Mouse (Mus musculus) heart, embryonic 10.5 days (tissue): ENCODE measurements around the gene Pibf1. TPM values are rescaled to one million over a fixed set of nuclear protein-coding genes. Genes with fewer than 3 reads are reported as not detected.

Experiments
- DNase-seq: peaks from one replicate; pipeline ENCODE4 v3.0.0-alpha.2; 2017; ENCODE audit warnings: low spot score
- H3K27ac ChIP-seq: fragments of 300-500 bp; sonication (generic); 2 replicates; pipeline ENCODE4 v1.5.1; 2016; ENCODE audit warnings: mild to moderate bottlenecking
- H3K27me3 ChIP-seq: fragments of 300-500 bp; sonication (generic); 2 replicates; pipeline ENCODE4 v1.6.1; 2016; ENCODE audit warnings: mild to moderate bottlenecking; ENCODE audit not compliant: poor library complexity, insufficient read depth, severe bottlenecking
- H3K36me3 ChIP-seq: fragments of 300-500 bp; sonication (generic); 2 replicates; pipeline ENCODE4 v1.6.1; 2016; ENCODE audit warnings: mild to moderate bottlenecking, moderate library complexity
- H3K4me1 ChIP-seq: fragments of 300-500 bp; sonication (generic); 2 replicates; pipeline ENCODE4 v1.6.1; 2016; ENCODE audit warnings: mild to moderate bottlenecking
- H3K4me3 ChIP-seq: fragments of 300-500 bp; sonication (generic); 2 replicates; pipeline ENCODE4 v1.5.1; 2016; ENCODE audit warnings: mild to moderate bottlenecking, moderate library complexity
- H3K9me3 ChIP-seq: fragments of 300-500 bp; sonication (generic); 2 replicates; pipeline ENCODE4 v1.6.1; 2016; ENCODE audit warnings: mild to moderate bottlenecking, moderate library complexity
- WGBS: fragments of 180-500 bp; shearing (Covaris S2); methylation state at CpG from one replicate; pipeline ENCODE4 v1.1.7; 2016; 5-methylcytosine and 5-hydroxymethylcytosine counted together
- polyA plus RNA-seq: library from polyadenylated mRNA; unstranded; fragments of >200 nt; fragmentation: Nextera tagmentation; extraction: Ambion mirVana; gene quantifications from 2 replicates; pipeline ENCODE4 v1.2.1, GENCODE M21; 2016

Gene Pibf1
- polyA plus RNA-seq, 1 experiment from 2014 or later = 18.5 TPM

DNA sequence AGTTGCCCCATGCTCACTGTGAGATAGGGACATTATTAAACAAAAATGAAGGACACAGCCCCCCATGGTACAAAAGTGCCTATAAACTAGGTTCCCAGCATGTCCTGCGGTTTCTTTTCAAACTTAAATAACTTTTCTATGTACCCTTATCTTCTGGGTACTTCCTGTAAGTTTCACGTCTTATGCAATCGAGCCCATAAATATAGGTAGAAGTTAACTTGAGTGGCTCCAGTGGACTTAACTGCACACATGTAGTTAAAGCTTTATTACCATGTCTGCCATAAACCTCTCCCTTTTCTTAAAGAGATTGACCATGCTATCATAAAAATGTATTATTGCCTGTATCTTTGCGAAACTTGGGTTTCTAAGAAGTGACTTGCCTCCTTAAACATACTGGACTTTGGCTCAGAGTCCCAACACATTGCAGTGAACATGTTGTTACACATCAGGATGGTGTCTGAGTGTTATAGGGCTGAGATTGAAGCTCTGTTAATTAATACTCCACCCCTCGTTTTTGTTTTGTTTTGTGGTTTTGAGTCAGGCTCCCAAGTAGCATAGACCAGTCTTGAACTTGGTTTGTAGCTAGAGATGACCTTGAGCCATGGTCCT, 181.7 kb downstream of the Pibf1 start:
- no peak overlapping the region for H3K27ac ChIP-seq
- 76% methylated on average over 5 of the region's 5 CpGs for WGBS

GRCm38 (mm10) chr14:99285486-99285885, 186.3 kb downstream of the Pibf1 start:
- WGBS = 87% methylated on average over 4 of the region's 4 CpGs
- H3K9me3 ChIP-seq = no peaks in the 10 kb centered on the region

More for the DNA sequence above, 181.7 kb downstream of the Pibf1 start:
- Histone ChIP-seq H3K4me3 (no peak overlapping the region), H3K27me3 (no peaks in the 10 kb centered on the region; the same call in 1 of the 2 replicates), H3K36me3 (no peaks in the 10 kb centered on the region), H3K9me3 (no peaks in the 10 kb centered on the region), H3K4me1 (no peaks in the 10 kb centered on the region)
- DNase-seq = no peak

DNA sequence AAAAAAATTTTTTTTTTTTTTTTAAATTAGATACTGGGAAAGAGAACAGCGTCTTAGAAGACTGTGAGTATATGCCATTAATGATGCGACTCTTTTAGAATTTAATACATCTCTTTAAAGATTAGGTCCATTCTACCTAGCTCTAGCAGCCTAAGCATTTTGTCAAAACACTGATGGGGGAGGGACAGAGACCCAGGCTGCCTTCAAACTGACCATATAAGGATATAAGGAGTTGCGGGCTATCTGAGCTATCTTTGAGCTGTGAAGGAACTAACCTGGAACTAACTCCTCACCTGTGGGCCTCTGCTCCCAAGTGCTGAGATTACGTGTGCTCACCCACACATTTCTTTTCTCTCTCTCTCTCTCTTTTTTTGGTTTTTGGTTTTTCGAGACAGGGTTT, 193.0 kb downstream of the Pibf1 start:
- H3K27ac ChIP-seq = no peak overlapping the region
- H3K36me3 ChIP-seq = no peaks in the 10 kb centered on the region
- 88% methylated on average over 5 of the region's 5 CpGs for WGBS

More at GRCm38 (mm10) chr14:99285486-99285885, 186.3 kb downstream of the Pibf1 start:
- no peak overlapping the region for H3K27ac ChIP-seq
- no peaks in the 10 kb centered on the region for H3K4me1 ChIP-seq
- no peak overlapping the region for H3K4me3 ChIP-seq
- no peak for DNase-seq
- no peaks in the 10 kb centered on the region for H3K36me3 ChIP-seq
- H3K27me3 ChIP-seq = no peaks in the 10 kb centered on the region; the same call in 1 of the 2 replicates

DNA sequence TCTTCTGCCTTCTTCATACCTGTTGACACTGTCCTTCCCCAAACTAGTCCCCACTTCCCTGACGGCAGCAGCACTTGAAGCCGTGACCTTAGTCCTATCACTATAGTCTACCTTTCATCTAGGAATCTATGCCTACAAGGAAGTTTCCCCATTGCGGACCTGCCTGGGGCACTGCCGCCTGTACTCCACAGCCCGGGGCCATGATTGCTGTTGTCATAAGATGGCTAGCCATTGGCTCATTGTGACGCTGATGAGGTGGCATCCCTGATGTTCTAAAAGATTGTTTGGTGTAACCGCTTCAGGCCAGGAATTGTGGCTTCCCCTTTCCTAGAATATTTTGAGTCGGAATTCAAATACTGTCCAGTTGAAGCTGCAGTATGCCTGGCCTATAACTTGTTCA, 195.2 kb downstream of the Pibf1 start:
- 83% methylated on average over 8 of the region's 8 CpGs for WGBS
- Histone ChIP-seq H3K27ac (no peak overlapping the region), H3K27me3 (peaks cover 15% of the 10 kb centered on the region), H3K4me1 (peaks cover 15% of the 10 kb centered on the region), H3K4me3 (no peak overlapping the region), H3K36me3 (no peaks in the 10 kb centered on the region), H3K9me3 (no peaks in the 10 kb centered on the region)
- no peak for DNase-seq

More for the DNA sequence above, 193.0 kb downstream of the Pibf1 start:
- Histone ChIP-seq H3K4me3 (no peak overlapping the region), H3K27me3 (peaks cover 4% of the 10 kb centered on the region; the same call in 1 of the 2 replicates), H3K9me3 (no peaks in the 10 kb centered on the region), H3K4me1 (peaks cover 5% of the 10 kb centered on the region; the same call in 1 of the 2 replicates)
- DNase-seq = no peak

DNA sequence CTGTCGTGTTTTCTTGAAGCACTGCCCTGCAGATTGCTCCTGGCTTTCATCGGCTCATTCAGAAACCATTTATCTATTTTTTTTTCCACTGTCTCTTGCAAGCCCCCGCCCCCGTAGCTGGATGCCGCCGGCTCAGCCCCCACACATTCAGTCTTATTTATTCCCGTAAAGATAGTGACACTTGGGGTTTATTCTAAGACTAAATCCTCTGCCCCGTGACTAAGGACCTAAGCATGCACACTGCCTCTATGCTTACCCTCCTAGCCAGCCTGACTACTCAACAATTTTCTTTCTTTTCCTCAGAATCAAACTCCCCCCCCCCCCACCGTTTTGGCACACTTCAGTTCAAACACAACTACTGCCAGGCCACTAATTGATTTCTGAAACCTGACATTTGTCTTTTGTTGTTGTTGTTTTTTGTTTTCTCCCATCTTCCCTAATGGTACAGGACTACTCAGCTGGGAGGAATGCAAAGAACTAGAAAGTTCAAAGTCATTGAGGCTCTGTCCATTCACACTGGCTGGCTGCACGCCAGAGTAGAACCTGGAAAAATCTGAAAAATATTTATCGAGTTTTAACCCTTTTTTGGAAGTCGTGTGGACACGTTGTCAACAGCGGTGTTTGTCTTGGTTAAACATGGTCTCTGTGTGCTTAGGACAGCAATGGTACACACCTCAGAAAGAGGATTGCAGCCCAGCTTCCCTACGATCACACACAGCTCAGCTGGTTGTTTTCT, 196.6 kb downstream of the Pibf1 start:
- DNase-seq = no peak
- no peaks in the 10 kb centered on the region for H3K36me3 ChIP-seq
- WGBS = 38% methylated on average over 15 of the region's 15 CpGs

GRCm38 (mm10) chr14:99298385-99299021, 199.3 kb downstream of the Pibf1 start, which contains the start of gene Klf5:
Gene Klf5 (plus strand): TSS chr14:99298691.
- Histone ChIP-seq H3K36me3 (no peaks in the 10 kb centered on the region), H3K9me3 (no peaks in the 10 kb centered on the region), H3K4me1 (peaks cover 15% of the 10 kb centered on the region), H3K4me3 (peak within 1 kb of the TSS; percentile 87), H3K27me3 (peaks cover 33% of the 10 kb centered on the region), H3K27ac (peak within 1 kb of the TSS; percentile 84)
- WGBS = under 1% methylated on average over 67 of the region's 67 CpGs
- DNase-seq = peak; percentile 97

More for the DNA sequence above, 196.6 kb downstream of the Pibf1 start:
- no peak overlapping the region for H3K27ac ChIP-seq
- no peak overlapping the region for H3K4me3 ChIP-seq
- H3K27me3 ChIP-seq = peaks cover 21% of the 10 kb centered on the region
- no peaks in the 10 kb centered on the region for H3K9me3 ChIP-seq
- H3K4me1 ChIP-seq = peaks cover 15% of the 10 kb centered on the region

DNA sequence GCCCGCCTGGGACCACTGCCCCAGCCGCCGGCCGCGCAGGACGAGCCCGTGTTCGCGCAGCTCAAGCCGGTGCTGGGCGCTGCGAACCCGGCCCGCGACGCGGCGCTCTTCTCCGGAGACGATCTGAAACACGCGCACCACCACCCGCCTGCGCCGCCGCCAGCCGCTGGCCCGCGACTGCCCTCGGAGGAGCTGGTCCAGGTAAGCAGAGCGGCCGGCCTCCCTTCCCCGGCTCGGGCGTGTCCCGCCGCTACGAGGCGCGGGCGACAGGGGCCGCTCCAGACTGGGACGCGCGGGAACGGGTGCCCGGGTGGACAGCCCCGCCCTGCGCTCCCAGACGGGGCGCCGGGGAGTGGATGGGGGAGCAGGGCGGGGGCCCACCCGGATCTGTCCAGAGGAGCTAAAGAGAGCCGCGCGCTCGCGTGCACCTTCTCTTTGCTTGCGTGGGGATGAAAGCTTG, 199.8 kb downstream of the Pibf1 start:
- peaks cover 33% of the 10 kb centered on the region for H3K27me3 ChIP-seq
- H3K4me3 ChIP-seq = peak overlapping the region; percentile 87
- no peaks in the 10 kb centered on the region for H3K9me3 ChIP-seq
- H3K27ac ChIP-seq = peak overlapping the region; percentile 84
- WGBS = under 1% methylated on average over 57 of the region's 60 CpGs
- DNase-seq = peak; percentile 82
- H3K36me3 ChIP-seq = no peaks in the 10 kb centered on the region
- H3K4me1 ChIP-seq = peaks cover 15% of the 10 kb centered on the region

DNA sequence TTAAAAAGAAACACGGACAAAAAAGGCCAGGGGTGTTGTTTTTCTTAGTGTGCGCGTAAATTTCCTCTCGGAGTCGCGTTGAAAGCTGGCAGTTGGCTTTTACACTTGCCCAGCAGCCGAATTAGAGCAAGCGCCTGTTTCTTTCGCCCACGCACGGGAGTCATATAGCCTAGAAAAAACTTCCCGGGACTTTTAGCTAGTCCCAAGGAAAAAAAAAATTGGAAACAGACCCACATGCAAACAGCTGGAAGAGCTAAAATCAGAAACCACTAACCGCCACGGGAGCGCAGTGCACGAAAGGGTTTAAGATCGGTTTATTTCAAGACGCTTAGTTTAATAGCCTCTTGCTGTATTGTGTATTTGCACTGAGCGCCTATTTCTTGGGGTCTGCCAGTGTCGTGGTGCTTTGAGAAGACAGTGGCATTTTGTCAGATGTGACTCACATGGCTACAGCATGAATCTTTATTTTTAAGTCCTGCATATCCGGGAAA, 200.5 kb downstream of the Pibf1 start:
- H3K4me1 ChIP-seq = peaks cover 15% of the 10 kb centered on the region
- peak overlapping the region; percentile 87 for H3K4me3 ChIP-seq
- no peaks in the 10 kb centered on the region for H3K36me3 ChIP-seq
- whole genome bisulfite sequencing = 8% methylated on average over 21 of the region's 21 CpGs
- no peaks in the 10 kb centered on the region for H3K9me3 ChIP-seq
- peak overlapping the region; percentile 84; the same call in 1 of the 2 replicates for H3K27ac ChIP-seq
- peaks cover 28% of the 10 kb centered on the region for H3K27me3 ChIP-seq
- DNase-seq = no peak

- Histone ChIP-seq H3K27me3 (peaks cover 28% of the 10 kb centered on the region), H3K4me3 (no peak overlapping the region), H3K36me3 (no peaks in the 10 kb centered on the region), H3K9me3 (no peaks in the 10 kb centered on the region), H3K27ac (no peak overlapping the region), H3K4me1 (peaks cover 12% of the 10 kb centered on the region)
- no peak for DNase-seq
- WGBS = 55% methylated on average over 11 of the region's 11 CpGs
Observed at GRCm38 (mm10) chr14:99301472-99301871, 202.2 kb downstream of the Pibf1 start.

Other genes starting within 250 kb of the Pibf1 start
- gene Rpl36a-ps1, start 105.1 kb upstream of the Pibf1 start, polyA plus RNA-seq = 0.46 and 1.5 TPM in 2 replicates
- 92.2 and 95.7 TPM in 2 replicates for gene Mzt1, start 53.3 kb upstream of the Pibf1 start, polyA plus RNA-seq
- 58.1 and 65.2 TPM in 2 replicates for gene Bora, start 53.2 kb upstream of the Pibf1 start, polyA plus RNA-seq
- 29.1 and 37.2 TPM in 2 replicates for gene Dis3, start 346 bp downstream of the Pibf1 start, polyA plus RNA-seq
- gene Klf5, start 199.3 kb downstream of the Pibf1 start, polyA plus RNA-seq = 1.4 and 2.6 TPM in 2 replicates